ENCODE assay signal across 26 mouse cellular contexts in genomic region chr8:11011787-11012485, GRCm38 (mm10). TPM values are rescaled to one million over a fixed set of nuclear protein-coding genes. Genes with fewer than 3 reads are reported as not detected.
DNase-seq lines count a peak whose midpoint lies in the region; ATAC-seq and TF ChIP-seq lines count a peak whose summit lies in the region.
"Had no signal": no experiment of that assay in that cellular context is flagged by ENCODE, and none has a peak within 500 bp of the region (broad histone marks: within the 10 kb centered on the region; RNA-seq: fewer than 3 reads in every experiment).

No protein-coding gene starts in this region.

- WGBS in heart, embryonic 16.5 days = 55% methylated on average over 3 of the region's 3 CpGs
- 51% methylated on average over 3 of the region's 3 CpGs for WGBS in liver, postnatal 0 days (ENCODE audit: insufficient replicate concordance)

- H3K27ac ChIP-seq in heart, embryonic 16.5 days (ENCODE audit: low read length) = peak overlapping the region; percentile 58
- peak overlapping the region; percentile 99; the same call in 1 of the 2 replicates for H3K27ac ChIP-seq in liver, postnatal 0 days (ENCODE audit: low read depth)
- H3K27ac ChIP-seq: embryonic facial prominence, embryonic 15.5 days; limb, embryonic 12.5 days; liver, embryonic 14.5 days; lung, embryonic 15.5 days; midbrain, embryonic 12.5 days; neural tube, embryonic 15.5 days had no signal

- no peak for TF ChIP-seq EP300 in liver, postnatal 0 days (IDR thresholded peaks at IDR 0.05; ENCODE audit: low read depth)

- no peak for ATAC-seq in heart, embryonic 16.5 days (replicated peaks; ENCODE audit: extremely low read depth, insufficient read depth, low FRiP score)
- no peak for ATAC-seq in liver, postnatal 0 days
- ATAC-seq: CD4-positive, CD25-positive, alpha-beta regulatory T cell, adult 4 months; forebrain, postnatal 0 days; Patski had no signal

- H3K9ac ChIP-seq in heart, embryonic 16.5 days (ENCODE audit: low read length) = no peak overlapping the region
- H3K9ac ChIP-seq in liver, postnatal 0 days (replicated peaks) = no peak overlapping the region
- H3K9ac ChIP-seq: embryonic facial prominence, embryonic 15.5 days; forebrain, postnatal 0 days; hindbrain, embryonic 14.5 days; limb, embryonic 12.5 days; liver, embryonic 14.5 days; lung, embryonic 15.5 days; midbrain, embryonic 12.5 days; neural tube, embryonic 15.5 days; stomach, embryonic 15.5 days had no signal

- H3K36me3 ChIP-seq in heart, embryonic 16.5 days (ENCODE audit: control insufficient read depth, insufficient read depth) = no peaks in the 10 kb centered on the region
- no peaks in the 10 kb centered on the region for H3K36me3 ChIP-seq in liver, postnatal 0 days (replicated peaks; ENCODE audit: insufficient read depth, low read length)
- H3K36me3 ChIP-seq: embryonic facial prominence, embryonic 15.5 days; forebrain, embryonic 10.5 days; limb, embryonic 12.5 days; lung, embryonic 15.5 days; midbrain, embryonic 12.5 days; neural tube, embryonic 15.5 days; stomach, embryonic 15.5 days had no signal

- H3K27me3 ChIP-seq in heart, embryonic 16.5 days (ENCODE audit: control insufficient read depth, insufficient read depth, low read length) = no peaks in the 10 kb centered on the region
- H3K27me3 ChIP-seq in liver, postnatal 0 days (ENCODE audit: insufficient read depth, low read length) = no peaks in the 10 kb centered on the region
- H3K27me3 ChIP-seq: embryonic facial prominence, embryonic 15.5 days; limb, embryonic 12.5 days; midbrain, embryonic 12.5 days; neural tube, embryonic 15.5 days; Patski; stomach, embryonic 15.5 days had no signal

- no peaks in the 10 kb centered on the region for H3K9me3 ChIP-seq in heart, embryonic 16.5 days (replicated peaks; ENCODE audit: control insufficient read depth, low read length)
- H3K9me3 ChIP-seq in liver, postnatal 0 days (ENCODE audit: low read length) = no peaks in the 10 kb centered on the region
- H3K9me3 ChIP-seq: embryonic facial prominence, embryonic 15.5 days; forebrain, embryonic 10.5 days; limb, embryonic 12.5 days; lung, embryonic 15.5 days; midbrain, embryonic 12.5 days; neural tube, embryonic 15.5 days; stomach, embryonic 15.5 days had no signal

- no peak overlapping the region for H3K4me2 ChIP-seq in heart, embryonic 16.5 days (ENCODE audit: low read depth, low read length)
- no peak overlapping the region for H3K4me2 ChIP-seq in liver, postnatal 0 days (ENCODE audit: low read depth, low read length)
- H3K4me2 ChIP-seq: embryonic facial prominence, embryonic 15.5 days; hindbrain, embryonic 14.5 days; lung, embryonic 15.5 days; midbrain, embryonic 12.5 days; neural tube, embryonic 15.5 days; stomach, embryonic 15.5 days had no signal

- TF ChIP-seq CTCF in liver, postnatal 0 days (IDR thresholded peaks at IDR 0.05; ENCODE audit: low read depth) = no peak

- H3K4me3 ChIP-seq in heart, embryonic 16.5 days (ENCODE audit: low read length) = no peak overlapping the region
- H3K4me3 ChIP-seq in liver, postnatal 0 days (ENCODE audit: low read depth, low read length) = no peak overlapping the region
- H3K4me3 ChIP-seq: embryonic facial prominence, embryonic 15.5 days; forebrain, embryonic 10.5 days; limb, embryonic 12.5 days; lung, embryonic 15.5 days; midbrain, embryonic 12.5 days; neural tube, embryonic 15.5 days; stomach, embryonic 15.5 days had no signal

- peak; percentile 11 for DNase-seq in cerebellum, adult 9-10 months
- no peak for DNase-seq in cerebellum, postnatal 10 days
- DNase-seq in heart, adult 9 months (ENCODE audit: low spot score in 2 of 2) = no peak
- DNase-seq in liver, postnatal 0 days = no peak
- DNase-seq in liver = no peak
- DNase-seq in adipocyte (ENCODE audit: low spot score) = peak; percentile 88
- no peak for DNase-seq in spleen, postnatal 4 days (ENCODE audit: low spot score in 2 of 2)
- DNase-seq: cerebellum, adult 8-10 months; gastrocnemius, postnatal 25 days; lung, postnatal 4 days; right cerebral cortex, postnatal 4 days; thymus, adult 2 months; thymus, postnatal 4 days had no signal

- H3K4me1 ChIP-seq in heart, embryonic 16.5 days (ENCODE audit: control insufficient read depth, insufficient read depth, low read length) = peaks cover 17% of the 10 kb centered on the region; the same call in 1 of the 2 replicates
- peaks cover 22% of the 10 kb centered on the region for H3K4me1 ChIP-seq in liver, postnatal 0 days (ENCODE audit: insufficient read depth)

RNA-seq across cellular contexts. Expression of gene Irs2, which starts 3.7 kb away (rescaled TPM):
- polyA plus RNA-seq in heart, embryonic 16.5 days (2015; fragmentation: Nextera tagmentation; extraction: Ambion mirVana) = 2.3 and 2.9 TPM in 2 replicates
- 4.4 and 5.7 TPM in 2 replicates for polyA plus RNA-seq in liver, postnatal 0 days (2015; fragmentation: Nextera tagmentation; extraction: Ambion mirVana)

Comparison
In these comparisons a context has a peak if more than half of its experiments do, and no peak if none do; other contexts are left out.
1. DNase-seq: peak in cerebellum, adult 9-10 months (single experiment) and adipocyte (single experiment); none in cerebellum, postnatal 10 days (0 of 2), heart, adult 9 months (0 of 2), liver, postnatal 0 days (single experiment), liver (single experiment) and spleen, postnatal 4 days (0 of 2).